Mouse (Mus musculus) cerebellum, adult 11-12 months (tissue): ENCODE results near the gene P2rx7.

Experiments used
- DNase-seq: peaks from one replicate; pipeline ENCODE4 v3.0.0; 2022

The P2rx7 gene

GRCm38 (mm10) chr5:122643701-122644100, at the start of gene P2rx7:
Gene P2rx7, plus strand, starts transcription at chr5:122643911.
- DNase-seq = peak; percentile 52

- DNase-seq = no peak
Measured at GRCm38 (mm10) chr5:122595470-122595869, 48.2 kb upstream of the P2rx7 start.

- DNase-seq = no peak
Measured at GRCm38 (mm10) chr5:122602233-122602632, 41.5 kb upstream of the P2rx7 start.

GRCm38 (mm10) chr5:122604894-122605293, 38.8 kb upstream of the P2rx7 start:
- DNase-seq = no peak

DNA sequence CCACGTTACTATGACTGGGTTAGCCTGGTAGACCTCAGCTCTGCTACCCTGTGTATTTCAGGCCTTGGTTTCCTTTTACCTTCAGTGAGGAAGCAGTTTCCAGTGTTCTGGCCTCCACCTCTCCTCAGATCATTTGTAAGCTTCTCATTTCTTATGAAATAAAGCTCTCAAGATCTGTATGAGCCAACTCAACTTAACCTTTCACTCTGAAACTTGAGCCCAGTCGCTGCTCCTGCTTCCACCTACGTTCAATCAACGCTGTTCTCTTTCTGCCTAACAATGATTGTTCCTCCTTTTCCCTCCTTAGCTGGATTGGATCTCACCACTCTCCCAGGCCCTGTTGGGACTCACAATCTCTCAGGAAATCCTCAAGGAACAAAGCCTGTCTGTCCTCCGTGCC, 32.1 kb upstream of the P2rx7 start:
- DNase-seq = no peak

DNA sequence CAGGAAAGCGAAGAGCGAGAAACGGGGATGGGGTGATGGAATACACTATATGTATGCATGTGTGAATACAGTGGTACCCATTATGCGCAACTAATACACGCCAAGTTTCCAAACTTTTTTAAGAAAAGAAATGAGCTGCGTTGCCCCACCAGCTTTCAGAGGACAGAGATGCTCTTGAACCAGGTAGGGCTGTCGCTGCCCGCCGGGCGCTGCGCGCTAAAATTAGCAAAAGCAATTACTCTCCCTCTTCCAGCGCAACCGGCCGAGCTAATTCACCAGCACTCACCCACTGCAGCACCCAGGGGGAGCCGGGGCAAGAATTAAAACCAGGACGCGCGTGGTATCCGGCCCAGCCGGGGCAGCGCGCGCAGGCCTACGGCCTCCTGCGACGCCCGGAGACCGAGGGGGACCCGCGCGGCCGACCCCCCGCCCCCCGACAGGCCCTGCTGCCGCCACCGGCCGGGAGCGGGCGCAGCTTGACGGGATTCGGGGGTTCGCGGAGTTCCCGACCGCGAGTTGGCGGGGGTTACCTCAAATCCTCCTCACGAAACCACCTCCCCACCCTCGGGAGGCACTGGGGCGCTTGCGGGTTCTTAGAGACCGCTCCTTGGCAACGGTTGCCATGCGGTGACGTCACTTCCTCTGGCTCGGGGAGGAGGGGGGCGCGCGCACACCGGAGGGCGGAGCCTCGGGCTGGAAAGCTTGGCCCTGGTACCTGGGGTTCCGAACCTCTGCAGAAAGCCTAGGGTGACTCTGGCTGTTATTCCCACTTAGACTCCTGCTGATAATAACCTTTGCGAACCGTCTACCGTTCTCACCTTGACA, 29.6 kb upstream of the P2rx7 start, which contains the start of gene Ift81:
Ift81 (minus strand) TSS at position 611 of the 825 bp plus-strand sequence.
- DNase-seq = peak; percentile 95

GRCm38 (mm10) chr5:122617718-122618117, 26.0 kb upstream of the P2rx7 start:
- DNase-seq = no peak

GRCm38 (mm10) chr5:122619686-122620296, 23.9 kb upstream of the P2rx7 start:
- no peak for DNase-seq

GRCm38 (mm10) chr5:122621376-122621886, 22.3 kb upstream of the P2rx7 start:
- DNase-seq = no peak

DNA sequence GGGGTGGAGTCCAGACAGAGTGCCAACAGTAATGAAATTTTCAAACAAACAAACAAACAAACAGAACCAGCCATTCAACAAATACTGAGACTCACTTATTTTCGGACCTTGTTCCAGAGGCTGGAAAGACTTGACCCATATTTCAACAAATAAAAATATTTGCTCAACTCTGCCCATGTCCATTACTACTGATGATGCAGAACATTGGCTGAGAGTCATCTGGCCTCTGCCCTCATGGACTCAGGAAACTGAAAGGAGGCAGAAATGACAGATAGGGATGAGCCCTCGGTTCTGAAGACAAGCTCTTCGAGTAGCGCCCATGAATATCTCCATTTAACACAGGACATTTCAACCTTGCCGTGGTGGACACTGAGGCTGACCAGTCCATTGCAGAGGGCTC, 21.2 kb upstream of the P2rx7 start:
- DNase-seq = no peak

- DNase-seq = no peak
Measured at GRCm38 (mm10) chr5:122623861-122624260, 19.9 kb upstream of the P2rx7 start.

GRCm38 (mm10) chr5:122624952-122625479, 18.7 kb upstream of the P2rx7 start:
- DNase-seq = no peak

DNA sequence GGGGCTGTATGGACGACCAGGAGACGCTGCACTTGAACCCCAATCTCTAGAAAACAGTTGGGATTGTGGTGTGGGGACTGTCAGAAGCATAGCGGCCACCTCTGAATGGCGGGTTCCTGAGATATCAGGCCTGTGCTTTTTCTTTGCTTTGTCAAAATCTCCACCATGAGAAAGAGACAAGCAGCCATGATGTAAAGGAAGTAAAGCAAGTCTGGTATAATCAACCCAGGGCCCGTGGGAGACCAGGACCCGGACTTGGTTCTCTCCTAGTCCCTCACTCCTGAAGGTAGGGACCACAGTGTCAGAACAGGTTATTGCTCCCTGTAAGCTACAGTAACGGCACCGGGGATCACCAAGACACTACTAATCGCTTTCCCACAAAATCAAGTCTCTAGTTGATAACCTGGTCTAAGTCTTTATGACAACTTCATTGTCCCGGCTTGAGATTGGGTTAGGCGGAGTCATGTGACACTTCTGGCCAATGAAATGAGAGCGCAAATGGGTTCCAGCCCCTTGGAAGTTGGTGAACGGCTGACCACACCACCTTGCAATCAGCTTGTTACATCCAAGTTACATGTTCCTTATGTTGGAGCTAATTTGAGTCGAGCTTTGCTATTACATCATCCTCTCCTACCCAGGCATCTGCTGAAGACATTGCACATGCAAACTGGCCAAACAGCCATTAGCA, 18.0 kb upstream of the P2rx7 start:
- no peak for DNase-seq

DNA sequence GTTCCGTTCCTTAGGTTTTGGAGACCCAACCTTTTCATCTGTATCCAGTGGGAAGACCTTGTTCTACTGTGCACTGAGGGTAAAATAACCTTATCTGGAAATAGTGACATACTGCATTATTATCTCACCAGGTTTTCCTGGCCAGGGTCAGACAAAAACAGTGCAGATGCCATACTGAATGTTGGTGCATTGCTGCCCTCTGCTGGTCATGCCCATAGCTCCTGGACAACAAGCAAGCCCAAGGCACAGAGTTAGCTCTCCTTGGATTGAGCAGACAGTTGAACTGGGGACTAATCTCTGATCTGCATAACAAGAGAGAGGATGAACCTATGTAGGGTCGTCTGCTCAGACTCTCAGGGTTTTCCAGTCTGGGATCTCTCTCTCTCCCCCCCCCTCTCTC, 16.5 kb upstream of the P2rx7 start:
- DNase-seq = peak; percentile 86

- DNase-seq = no peak
Measured at GRCm38 (mm10) chr5:122635228-122635627, 8.5 kb upstream of the P2rx7 start.

- no peak for DNase-seq
Measured at GRCm38 (mm10) chr5:122636308-122636707, 7.4 kb upstream of the P2rx7 start.

DNA sequence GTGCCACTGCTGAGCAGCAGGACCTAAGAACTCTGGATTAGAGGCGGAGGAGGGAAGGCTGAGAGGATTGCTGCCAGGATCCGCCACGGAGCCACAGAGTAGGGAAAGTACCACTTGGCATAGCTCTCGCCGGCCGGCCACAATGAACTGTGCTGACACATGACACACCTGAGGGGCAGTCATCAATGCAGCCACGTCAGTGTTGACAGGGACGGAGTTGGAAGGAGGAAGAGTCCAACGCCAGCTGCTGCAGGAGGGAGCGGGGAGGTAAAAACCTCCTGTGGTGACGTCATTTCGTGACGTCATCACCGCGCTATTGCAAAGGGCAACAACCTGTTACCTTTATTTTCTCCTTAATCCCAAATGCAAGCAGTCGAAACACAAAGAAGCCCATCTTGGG, 6.8 kb upstream of the P2rx7 start:
- no peak for DNase-seq

DNA sequence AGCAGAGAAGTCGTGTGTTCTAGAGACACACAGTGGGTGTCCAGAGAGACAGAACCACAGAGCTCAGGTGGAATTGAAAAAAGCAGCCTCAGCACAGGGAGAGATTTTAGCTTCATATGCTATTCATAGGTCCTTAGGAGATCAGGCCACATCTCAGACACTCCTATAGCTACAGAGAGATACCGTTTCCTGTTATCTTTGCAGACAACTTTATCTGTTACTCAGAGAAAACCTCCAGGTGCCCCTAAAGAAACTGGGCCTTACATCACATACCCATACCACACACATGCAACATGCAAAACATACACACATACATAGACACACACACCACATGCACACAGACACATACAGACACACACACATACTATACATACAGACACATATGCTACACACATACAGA, 5.4 kb upstream of the P2rx7 start:
- no peak for DNase-seq

GRCm38 (mm10) chr5:122639517-122639916, 4.2 kb upstream of the P2rx7 start:
- DNase-seq = no peak

- DNase-seq = no peak
Measured at GRCm38 (mm10) chr5:122639986-122640385, 3.7 kb upstream of the P2rx7 start.

DNA sequence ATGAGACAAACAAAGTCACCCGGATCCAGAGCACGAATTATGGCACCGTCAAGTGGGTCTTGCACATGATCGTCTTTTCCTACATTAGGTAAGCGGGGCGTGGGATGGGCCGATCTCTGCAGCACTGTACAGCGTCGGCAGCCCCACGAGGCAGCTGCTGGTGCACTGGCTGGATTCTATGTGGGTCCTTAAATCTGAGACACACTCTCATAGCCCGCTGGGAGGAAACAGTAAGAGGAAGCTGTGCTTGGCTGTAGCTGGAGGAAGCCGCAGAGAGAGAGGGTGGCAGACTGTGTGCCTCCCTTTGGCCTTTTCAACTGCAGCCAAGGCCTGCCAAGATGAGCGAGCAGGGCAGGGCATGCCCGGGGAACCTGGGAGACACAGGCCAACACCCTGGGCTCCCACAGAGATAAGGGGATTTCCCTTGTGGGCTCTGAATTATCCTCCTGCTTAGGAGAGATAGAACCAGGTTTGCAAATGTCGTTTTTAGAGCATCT, 448 bp downstream of the P2rx7 start:
- DNase-seq = peak; percentile 52

- no peak for DNase-seq
Measured at GRCm38 (mm10) chr5:122645290-122645689, 1.6 kb downstream of the P2rx7 start.

DNA sequence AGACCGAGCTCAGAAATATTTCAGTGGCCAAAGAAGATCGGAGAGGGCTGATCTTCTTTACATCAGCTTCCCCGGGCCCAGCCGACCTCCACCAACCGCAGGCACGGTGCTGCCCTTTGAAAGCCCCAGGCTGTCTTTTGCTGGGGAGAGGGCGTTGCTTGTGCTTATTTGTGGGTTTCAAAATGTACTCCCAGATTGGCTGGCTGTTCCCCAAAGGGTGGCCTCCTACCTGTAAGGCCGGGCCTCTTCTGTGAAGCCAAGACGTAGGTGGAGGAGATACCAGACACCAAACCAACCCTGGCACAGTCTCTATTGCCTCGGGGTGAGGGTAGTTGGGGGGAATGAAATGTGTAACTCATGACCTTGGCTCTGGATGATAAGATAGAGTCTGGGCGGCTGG, 2.3 kb downstream of the P2rx7 start:
- no peak for DNase-seq
